Mouse (Mus musculus) heart, postnatal 4 days (tissue): ENCODE data around the gene Selenbp1. TPM values are rescaled to one million over a fixed set of nuclear protein-coding genes. Genes with fewer than 3 reads are reported as not detected.

Source experiments
- DNase-seq: peaks from one replicate; pipeline ENCODE4 v3.0.0; 2021
- total RNA-seq, 2 experiments: library from RNA; stranded (reverse); gene quantifications; 2 replicates each; pipeline ENCODE4 v1.2.3; 2021

The Selenbp1 gene
- total RNA-seq, 2 experiments from 2014 or later, result 47.4 to 48.9 TPM

- no peak for DNase-seq
These were observed 51.5 kb downstream of the Selenbp1 start for GRCm38 (mm10) chr3:94984312-94984711.

- no peak for DNase-seq
These were observed 52.7 kb downstream of the Selenbp1 start for GRCm38 (mm10) chr3:94985513-94985912.

- peak; percentile 86 for DNase-seq
These were observed 54.7 kb downstream of the Selenbp1 start for GRCm38 (mm10) chr3:94987578-94987977.

- peak; percentile 39 for DNase-seq
These were observed 56.4 kb downstream of the Selenbp1 start for GRCm38 (mm10) chr3:94989159-94989761.

Other genes starting within 250 kb of the Selenbp1 start
- gene Selenbp2, start 239.5 kb upstream of the Selenbp1 start, total RNA-seq, result 1 to 10 TPM; 6.7 to 7.1 TPM
- gene Cgn, start 146.6 kb upstream of the Selenbp1 start, total RNA-seq, result under 1 TPM; 0.52 to 0.79 TPM
- 10 to 100 TPM; 35.1 to 38.6 TPM for gene Pogz, start 95.5 kb upstream of the Selenbp1 start, total RNA-seq
- 100 to 1,000 TPM; 297 to 299 TPM for gene Psmb4, start 46.1 kb upstream of the Selenbp1 start, total RNA-seq
- 10 to 100 TPM in 1 of 2 experiments, 1 to 10 TPM in 1; 9.3 to 11.9 TPM for gene Rfx5, start 21.0 kb downstream of the Selenbp1 start, total RNA-seq
- 10 to 100 TPM; 33.4 to 36.5 TPM for gene Pi4kb, start 41.7 kb downstream of the Selenbp1 start, total RNA-seq
- gene Zfp687, start 82.4 kb downstream of the Selenbp1 start, total RNA-seq, result 10 to 100 TPM; 30.7 to 33.4 TPM
- 100 to 1,000 TPM; 145 to 147 TPM for gene Psmd4, start 109.6 kb downstream of the Selenbp1 start, total RNA-seq
- gene Pip5k1a, start 173.9 kb downstream of the Selenbp1 start, total RNA-seq, result 10 to 100 TPM; 30.9 to 33.7 TPM
- 10 to 100 TPM; 48.4 to 51.8 TPM for gene Vps72, start 178.0 kb downstream of the Selenbp1 start, total RNA-seq
- 1 to 10 TPM; 3.2 to 3.4 TPM for gene Tmod4, start 191.4 kb downstream of the Selenbp1 start, total RNA-seq
- gene Scnm1, start 201.0 kb downstream of the Selenbp1 start, total RNA-seq, result 10 to 100 TPM; 33.9 to 34.2 TPM
- 1 to 10 TPM; 5.3 to 6.0 TPM for gene Lysmd1, start 201.0 kb downstream of the Selenbp1 start, total RNA-seq
- gene Tnfaip8l2, start 209.3 kb downstream of the Selenbp1 start, total RNA-seq, result 1 to 10 TPM in 1 of 2 experiments, under 1 TPM in 1; 0.54 to 1.2 TPM
- gene Sema6c, start 227.4 kb downstream of the Selenbp1 start, total RNA-seq, result 1 to 10 TPM; 7.5 to 8.1 TPM